Mouse (Mus musculus) hindbrain, embryonic 11.5 days (tissue): ENCODE measurements around the gene Dnaja4. TPM values are rescaled to one million over a fixed set of nuclear protein-coding genes. Genes with fewer than 3 reads are reported as not detected.

ENCODE experiments used
- ATAC-seq: fragments of 200-750 bp; cut with Nextera tagmentation; 2 replicates; pipeline ENCODE4 v1.8.0; 2017; ENCODE audit warnings: mild to moderate bottlenecking, moderate TSS enrichment, moderate library complexity; ENCODE audit not compliant: low FRiP score
- DNase-seq: peaks from one replicate; pipeline ENCODE4 v3.0.0-alpha.2; 2015; ENCODE audit warnings: low spot score
- H3K27ac ChIP-seq: fragments of 300-500 bp; sonication (generic); 2 replicates; pipeline ENCODE4 v1.5.1; 2014; ENCODE audit warnings: mild to moderate bottlenecking, low read depth, low read length
- H3K27me3 ChIP-seq: fragments of 300-500 bp; sonication (generic); 2 replicates; pipeline ENCODE4 v1.6.1; 2014; ENCODE audit warnings: mild to moderate bottlenecking, low read length, moderate library complexity, mixed read lengths; ENCODE audit not compliant: control insufficient read depth, insufficient read depth
- H3K36me3 ChIP-seq: fragments of 300-500 bp; sonication (generic); 2 replicates; pipeline ENCODE4 v1.6.1; 2014; ENCODE audit warnings: mild to moderate bottlenecking, low read length, moderate library complexity, mixed read lengths; ENCODE audit not compliant: control insufficient read depth, insufficient read depth
- H3K4me1 ChIP-seq: fragments of 300-500 bp; sonication (generic); replicated peaks from 2 replicates; pipeline ENCODE4 v1.6.1; 2014; ENCODE audit warnings: low read length, mixed read lengths; ENCODE audit not compliant: control insufficient read depth, insufficient read depth
- H3K4me2 ChIP-seq: fragments of 300-500 bp; sonication (generic); replicated peaks from 2 replicates; pipeline ENCODE4 v1.6.1; 2014; ENCODE audit warnings: mild to moderate bottlenecking, low read depth, low read length
- H3K4me3 ChIP-seq: fragments of 300-500 bp; sonication (generic); 2 replicates; pipeline ENCODE4 v1.5.1; 2014; ENCODE audit warnings: low read depth, low read length
- H3K9ac ChIP-seq: fragments of 300-500 bp; sonication (generic); 2 replicates; pipeline ENCODE4 v1.6.1; 2014; ENCODE audit warnings: low read depth, low read length
- H3K9me3 ChIP-seq: fragments of 300-500 bp; sonication (generic); 2 replicates; pipeline ENCODE4 v1.6.1; 2016; ENCODE audit warnings: low read length; ENCODE audit not compliant: control insufficient read depth
- WGBS: fragments of 180-500 bp; shearing (Covaris S2); extraction: QIAGEN DNeasy Blood & Tissue Kit; methylation state at CpG from one replicate; pipeline ENCODE4 v1.1.7; 2014; 5-methylcytosine and 5-hydroxymethylcytosine counted together
- polyA plus RNA-seq: library from polyadenylated mRNA; unstranded; fragments of >200 nt; fragmentation: Nextera tagmentation; extraction: Ambion mirVana; gene quantifications from 2 replicates; pipeline ENCODE4 v1.2.1, GENCODE M21; 2014

Gene Dnaja4
- polyA plus RNA-seq, 1 experiment from 2014 or later = 5.6 TPM

GRCm38 (mm10) chr9:54752201-54752943, 53.7 kb downstream of the Dnaja4 start:
- Histone ChIP-seq H3K4me1 (peaks cover 11% of the 10 kb centered on the region), H3K4me2 (no peak overlapping the region; the same call in 1 of the 2 replicates), H3K27me3 (no peaks in the 10 kb centered on the region; the same call in 1 of the 2 replicates), H3K9ac (peak overlapping the region; percentile 32; the same call in 1 of the 2 replicates), H3K27ac (peak overlapping the region; percentile 70), H3K4me3 (no peak overlapping the region), H3K36me3 (no peaks in the 10 kb centered on the region), H3K9me3 (no peaks in the 10 kb centered on the region)
- WGBS = 14% methylated on average over 21 of the region's 21 CpGs
- DNase-seq (peak; percentile 69), ATAC-seq (peak; percentile 87)

GRCm38 (mm10) chr9:54752944-54753295, 54.2 kb downstream of the Dnaja4 start:
- Histone ChIP-seq H3K9me3 (no peaks in the 10 kb centered on the region), H3K9ac (no peak overlapping the region), H3K4me2 (no peak overlapping the region; the same call in 1 of the 2 replicates), H3K36me3 (no peaks in the 10 kb centered on the region), H3K4me3 (no peak overlapping the region), H3K4me1 (peaks cover 11% of the 10 kb centered on the region), H3K27me3 (no peaks in the 10 kb centered on the region; the same call in 1 of the 2 replicates), H3K27ac (peak overlapping the region; percentile 70)
- DNase-seq = no peak
- peak; percentile 53; the same call in 1 of the 2 replicates for ATAC-seq
- 27% methylated on average over 11 of the region's 11 CpGs for WGBS

GRCm38 (mm10) chr9:54759592-54759991, 60.9 kb downstream of the Dnaja4 start:
- H3K4me3 ChIP-seq = no peak overlapping the region
- 10% methylated on average over 6 of the region's 6 CpGs for WGBS

GRCm38 (mm10) chr9:54764091-54764490, 65.4 kb downstream of the Dnaja4 start:
- Histone ChIP-seq H3K9ac (no peak overlapping the region), H3K27ac (no peak overlapping the region), H3K27me3 (peaks cover 20% of the 10 kb centered on the region), H3K4me3 (peak overlapping the region; percentile 43; the same call in 1 of the 2 replicates), H3K4me1 (peaks cover 17% of the 10 kb centered on the region), H3K9me3 (no peaks in the 10 kb centered on the region), H3K4me2 (peak overlapping the region; percentile 55), H3K36me3 (no peaks in the 10 kb centered on the region)
- ATAC-seq (no peak), DNase-seq (no peak)
- WGBS = 18% methylated on average over 12 of the region's 12 CpGs

More at GRCm38 (mm10) chr9:54759592-54759991, 60.9 kb downstream of the Dnaja4 start:
- peaks cover 10% of the 10 kb centered on the region for H3K4me1 ChIP-seq
- DNase-seq (peak; percentile 45), ATAC-seq (peak; percentile 45; the same call in 1 of the 2 replicates)
- H3K36me3 ChIP-seq = no peaks in the 10 kb centered on the region
- no peak overlapping the region for H3K9ac ChIP-seq
- no peak overlapping the region for H3K27ac ChIP-seq
- no peak overlapping the region for H3K4me2 ChIP-seq
- no peaks in the 10 kb centered on the region for H3K9me3 ChIP-seq
- H3K27me3 ChIP-seq = peaks cover 8% of the 10 kb centered on the region

GRCm38 (mm10) chr9:54764561-54765217, 66.0 kb downstream of the Dnaja4 start, which contains the start of gene Crabp1:
Gene Crabp1, plus strand, starts transcription at chr9:54764748.
- Histone ChIP-seq H3K27me3 (peaks cover 20% of the 10 kb centered on the region), H3K9me3 (no peaks in the 10 kb centered on the region), H3K4me3 (peak within 1 kb of the TSS; percentile 43), H3K4me2 (peak within 1 kb of the TSS; percentile 55), H3K4me1 (peaks cover 14% of the 10 kb centered on the region), H3K36me3 (no peaks in the 10 kb centered on the region), H3K9ac (peak within 1 kb of the TSS; percentile 61), H3K27ac (no peak within 1 kb of the TSS; the same call in 1 of the 2 replicates)
- WGBS = under 1% methylated on average over 42 of the region's 45 CpGs
- peak; percentile 74 for DNase-seq
- ATAC-seq = peak; percentile 41; the same call in 1 of the 2 replicates

GRCm38 (mm10) chr9:54765336-54766085, 66.8 kb downstream of the Dnaja4 start:
- Histone ChIP-seq H3K9me3 (no peaks in the 10 kb centered on the region), H3K4me3 (peak overlapping the region; percentile 43), H3K27ac (no peak overlapping the region), H3K4me2 (peak overlapping the region; percentile 55), H3K36me3 (no peaks in the 10 kb centered on the region), H3K27me3 (peaks cover 20% of the 10 kb centered on the region), H3K9ac (peak overlapping the region; percentile 61), H3K4me1 (peaks cover 11% of the 10 kb centered on the region)
- peak; percentile 34; the same call in 1 of the 2 replicates for ATAC-seq
- peak; percentile 71 for DNase-seq
- under 1% methylated on average over 39 of the region's 41 CpGs for WGBS

Other genes with a start within 250 kb of the Dnaja4 start
- gene Dmxl2, start 197.2 kb upstream of the Dnaja4 start, polyA plus RNA-seq = 19.4 and 25.8 TPM in 2 replicates
- gene Sh2d7, start 159.9 kb upstream of the Dnaja4 start, polyA plus RNA-seq = 0.08 and 0.18 TPM in 2 replicates
- gene Cib2, start 138.7 kb upstream of the Dnaja4 start, polyA plus RNA-seq = 19.1 and 20.8 TPM in 2 replicates
- gene Idh3a, start 112.5 kb upstream of the Dnaja4 start, polyA plus RNA-seq = 118 and 131 TPM in 2 replicates
- gene Acsbg1, start 37.0 kb upstream of the Dnaja4 start, polyA plus RNA-seq = 6.3 and 7.1 TPM in 2 replicates
- 155 and 176 TPM in 2 replicates for gene Wdr61, start 35.6 kb downstream of the Dnaja4 start, polyA plus RNA-seq
- gene Crabp1, start 65.9 kb downstream of the Dnaja4 start, polyA plus RNA-seq = 1,117 and 1,232 TPM in 2 replicates
- 66.0 and 76.6 TPM in 2 replicates for gene Ireb2, start 164.9 kb downstream of the Dnaja4 start, polyA plus RNA-seq
- 4.2 and 5.6 TPM in 2 replicates for gene Hykk, start 218.4 kb downstream of the Dnaja4 start, polyA plus RNA-seq